Mouse (Mus musculus): ENCODE data around the gene Shb. TPM values are rescaled to one million over a fixed set of nuclear protein-coding genes. Genes with fewer than 3 reads are reported as not detected.

Gene Shb
- polyA plus RNA-seq, 1 experiment from 2014 or later: 3.9 TPM

DNA sequence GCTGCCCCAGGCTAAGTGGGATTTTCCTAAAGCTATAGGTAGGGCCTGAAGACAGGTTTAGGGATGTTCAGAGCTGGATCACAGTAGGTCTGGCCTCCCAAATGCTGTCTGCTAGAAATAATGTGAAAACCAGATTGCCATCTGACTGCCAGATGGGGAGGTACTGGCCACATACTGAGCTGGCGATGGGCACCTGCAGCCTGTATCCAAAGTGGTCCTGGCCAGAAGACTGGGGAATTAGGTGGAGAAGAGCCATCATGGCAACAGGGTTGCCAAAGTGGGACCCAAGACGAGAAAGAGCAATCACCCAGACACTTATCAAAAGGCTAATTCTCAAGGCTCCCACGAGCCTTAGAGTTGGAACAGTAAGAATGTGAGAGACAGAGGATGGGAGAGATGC is 6.1 kb downstream of the Shb start:
- WGBS: 87% methylated on average over 3 of the region's 3 CpGs
- no peak overlapping the region for H3K4me2 ChIP-seq (replicated peaks)
- H3K36me3 ChIP-seq: peaks cover 3% of the 10 kb centered on the region; the same call in 1 of the 2 replicates
- H3K4me1 ChIP-seq: peaks cover 53% of the 10 kb centered on the region
- no peaks in the 10 kb centered on the region for H3K9me3 ChIP-seq
- H3K4me3 ChIP-seq: no peak overlapping the region
- H3K27me3 ChIP-seq: no peaks in the 10 kb centered on the region
- ATAC-seq (ENCODE audit: low FRiP score, low read depth): no peak
- no peak overlapping the region for H3K27ac ChIP-seq
- no peak overlapping the region for H3K9ac ChIP-seq

DNA sequence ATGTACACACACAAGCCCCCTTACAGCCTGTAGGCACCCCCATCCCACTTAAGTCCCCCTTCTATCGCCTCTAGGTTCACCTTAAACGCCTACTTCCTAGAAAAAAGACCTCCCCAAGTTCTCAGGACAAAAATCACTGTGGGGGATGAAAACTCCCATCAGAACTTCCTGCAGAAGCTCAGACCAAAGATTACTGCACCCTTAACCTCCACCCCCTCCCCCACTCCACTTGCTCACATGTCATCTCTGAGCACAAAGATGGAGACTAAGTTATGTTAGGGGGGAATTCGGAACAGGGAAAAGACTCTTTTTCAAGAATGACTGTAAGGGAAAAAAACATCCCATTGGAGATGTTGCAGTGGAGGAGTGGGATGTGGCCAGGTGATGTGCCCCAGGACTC is 6.7 kb downstream of the Shb start:
- H3K9ac ChIP-seq: no peak overlapping the region
- H3K27me3 ChIP-seq: no peaks in the 10 kb centered on the region
- no peak overlapping the region for H3K4me3 ChIP-seq
- H3K36me3 ChIP-seq: peaks cover 3% of the 10 kb centered on the region; the same call in 1 of the 2 replicates
- no peak overlapping the region for H3K4me2 ChIP-seq (replicated peaks)
- no peaks in the 10 kb centered on the region for H3K9me3 ChIP-seq
- no peak overlapping the region for H3K27ac ChIP-seq
- ATAC-seq (ENCODE audit: low FRiP score, low read depth): no peak
- peaks cover 54% of the 10 kb centered on the region for H3K4me1 ChIP-seq
- 92% methylated on average over 3 of the region's 3 CpGs for WGBS

DNA sequence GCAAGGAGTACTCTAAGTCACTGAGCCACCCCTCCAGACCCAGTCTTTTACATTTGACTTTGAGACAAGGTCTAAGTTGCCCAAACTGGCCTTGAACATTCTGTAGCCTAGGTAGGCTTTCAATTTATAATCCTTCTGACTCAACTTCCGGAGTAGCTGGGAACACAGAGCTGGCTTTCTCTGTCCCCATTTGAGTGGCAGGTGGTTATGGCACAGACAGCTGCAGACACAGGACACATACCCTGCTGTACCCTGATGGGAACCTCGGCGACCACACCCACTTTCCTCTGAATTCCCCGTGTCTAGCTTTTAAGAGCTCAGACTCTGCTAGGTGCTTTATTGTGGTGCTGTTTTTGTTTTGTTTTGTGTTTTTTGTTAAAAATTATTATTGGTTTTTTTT is 7.7 kb downstream of the Shb start:
- Histone ChIP-seq H3K36me3 (peaks cover 3% of the 10 kb centered on the region; the same call in 1 of the 2 replicates), H3K4me1 (peaks cover 55% of the 10 kb centered on the region), H3K9ac (no peak overlapping the region), H3K4me3 (no peak overlapping the region), H3K4me2 (replicated peaks) (no peak overlapping the region), H3K27me3 (no peaks in the 10 kb centered on the region), H3K27ac (no peak overlapping the region), H3K9me3 (no peaks in the 10 kb centered on the region)
- ATAC-seq (ENCODE audit: low FRiP score, low read depth): no peak
- WGBS: 82% methylated on average over 4 of the region's 4 CpGs

DNA sequence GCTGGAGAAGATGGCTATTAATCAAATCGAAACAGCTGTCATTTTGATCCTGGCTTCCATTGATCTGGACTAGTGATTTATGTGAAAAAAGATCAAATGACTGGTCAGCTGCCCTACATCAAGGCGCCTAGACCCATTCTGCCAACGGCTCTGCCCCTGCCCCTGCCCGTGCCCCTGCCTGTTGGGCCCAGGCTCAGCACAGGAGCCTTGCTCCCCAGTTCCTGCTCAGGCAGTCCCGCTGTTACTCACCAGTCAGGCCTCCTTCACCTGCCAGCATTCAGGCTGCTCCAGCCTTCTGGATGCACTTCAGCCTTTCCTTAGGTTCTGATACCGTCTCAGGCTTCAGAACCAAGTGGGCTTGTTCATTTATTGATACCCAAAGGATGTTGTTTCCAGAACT is 8.9 kb downstream of the Shb start:
- no peak overlapping the region for H3K27ac ChIP-seq
- H3K36me3 ChIP-seq: peaks cover 3% of the 10 kb centered on the region; the same call in 1 of the 2 replicates
- no peak overlapping the region for H3K4me3 ChIP-seq
- ATAC-seq (ENCODE audit: low FRiP score, low read depth): no peak
- 71% methylated on average over 6 of the region's 6 CpGs for WGBS
- no peak overlapping the region for H3K9ac ChIP-seq
- H3K4me1 ChIP-seq: peaks cover 43% of the 10 kb centered on the region
- H3K4me2 ChIP-seq (replicated peaks): no peak overlapping the region
- H3K9me3 ChIP-seq: no peaks in the 10 kb centered on the region
- no peaks in the 10 kb centered on the region for H3K27me3 ChIP-seq

DNA sequence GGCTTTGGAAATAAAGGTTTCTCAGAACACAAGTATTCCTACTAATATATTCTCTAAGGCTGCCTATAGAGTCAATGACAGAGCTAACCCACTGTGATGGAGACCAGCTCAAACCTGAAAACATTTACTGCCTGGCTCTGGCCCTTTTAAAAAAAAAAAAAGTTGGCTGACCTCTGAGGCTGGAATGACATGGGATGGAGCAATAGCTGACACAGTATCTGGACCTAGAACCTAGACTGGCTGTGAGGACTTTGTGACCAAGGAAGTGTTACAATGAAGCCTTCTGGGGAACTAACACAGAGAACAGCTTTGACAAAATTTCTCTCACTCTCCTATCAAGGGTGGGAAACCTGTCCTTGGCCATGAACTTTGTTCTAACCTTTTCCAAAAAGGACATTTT is 9.3 kb downstream of the Shb start:
- H3K4me1 ChIP-seq: peaks cover 42% of the 10 kb centered on the region
- no peak overlapping the region for H3K4me3 ChIP-seq
- H3K36me3 ChIP-seq: peaks cover 3% of the 10 kb centered on the region; the same call in 1 of the 2 replicates
- no peaks in the 10 kb centered on the region for H3K9me3 ChIP-seq
- no peak overlapping the region for H3K27ac ChIP-seq
- no peak for ATAC-seq (ENCODE audit: low FRiP score, low read depth)
- H3K9ac ChIP-seq: no peak overlapping the region
- no peaks in the 10 kb centered on the region for H3K27me3 ChIP-seq
- no peak overlapping the region for H3K4me2 ChIP-seq (replicated peaks)

DNA sequence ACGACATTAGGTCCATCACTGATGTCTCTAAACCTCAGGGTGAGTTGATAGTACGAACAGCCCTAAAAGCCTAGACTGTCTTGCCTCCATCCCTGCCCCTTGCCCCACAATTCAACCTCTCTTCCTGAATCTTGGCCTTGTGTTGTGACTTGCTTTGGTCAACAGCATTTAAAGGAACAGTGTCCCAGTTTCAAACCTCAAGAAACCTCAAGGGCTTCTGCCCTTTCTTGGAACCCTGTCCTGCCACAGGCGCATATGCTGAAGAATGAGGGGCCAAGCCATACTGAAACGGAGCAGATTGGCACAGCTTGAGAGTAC is 9.7 kb downstream of the Shb start:
- Histone ChIP-seq H3K9ac (no peak overlapping the region), H3K9me3 (no peaks in the 10 kb centered on the region), H3K27ac (no peak overlapping the region), H3K36me3 (peaks cover 3% of the 10 kb centered on the region; the same call in 1 of the 2 replicates), H3K27me3 (no peaks in the 10 kb centered on the region), H3K4me1 (peaks cover 42% of the 10 kb centered on the region), H3K4me3 (no peak overlapping the region), H3K4me2 (replicated peaks) (no peak overlapping the region)
- no peak for ATAC-seq (ENCODE audit: low FRiP score, low read depth)
- 79% methylated on average over 4 of the region's 4 CpGs for WGBS

DNA sequence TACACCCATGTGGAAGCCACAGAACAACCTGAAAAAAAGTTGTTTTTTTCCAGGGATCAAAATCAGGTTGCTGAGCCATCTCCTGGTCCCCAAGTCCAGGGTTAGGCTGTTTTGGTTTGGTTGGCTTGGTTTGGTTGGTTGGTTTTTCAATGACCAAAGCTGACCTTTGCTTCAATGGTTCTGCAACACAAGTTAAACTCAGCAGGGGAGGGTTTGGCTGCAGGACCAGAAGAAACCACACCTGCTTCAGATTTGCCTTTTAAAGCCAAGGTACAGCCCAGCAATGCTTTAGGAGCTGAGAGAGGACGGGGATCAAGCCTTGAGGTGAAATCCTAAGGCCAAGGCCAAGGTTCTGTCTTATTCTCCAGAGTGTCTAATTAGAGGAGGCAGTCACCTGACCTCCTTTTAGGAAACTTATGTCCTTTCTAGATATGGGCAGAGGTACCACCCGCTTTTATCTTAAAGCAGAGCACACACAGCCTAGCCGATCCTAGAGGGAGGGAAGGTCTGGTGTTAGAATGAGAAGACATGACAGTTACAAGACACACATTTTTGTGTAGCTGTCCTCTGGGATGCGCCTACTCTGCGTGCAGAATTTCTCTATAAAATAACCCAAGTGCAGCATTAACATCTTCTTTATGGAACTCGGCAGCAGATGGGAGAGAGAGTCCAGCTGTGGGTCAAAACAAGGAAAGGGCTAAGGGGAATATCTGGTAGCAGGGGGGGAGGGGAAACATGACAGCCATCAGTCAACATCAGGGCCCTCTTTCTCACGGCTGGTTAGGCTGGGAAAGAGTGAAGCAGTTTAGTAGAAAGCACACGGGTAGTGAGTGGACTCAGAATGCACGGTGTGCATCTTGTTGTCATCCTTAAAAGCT is 10.3 kb downstream of the Shb start:
- no peaks in the 10 kb centered on the region for H3K27me3 ChIP-seq
- H3K36me3 ChIP-seq: peaks cover 3% of the 10 kb centered on the region; the same call in 1 of the 2 replicates
- no peak overlapping the region for H3K9ac ChIP-seq
- no peak overlapping the region for H3K4me2 ChIP-seq (replicated peaks)
- WGBS: 59% methylated on average over 9 of the region's 9 CpGs
- H3K4me3 ChIP-seq: no peak overlapping the region
- H3K4me1 ChIP-seq: peaks cover 42% of the 10 kb centered on the region
- H3K27ac ChIP-seq: no peak overlapping the region
- no peaks in the 10 kb centered on the region for H3K9me3 ChIP-seq
- ATAC-seq (ENCODE audit: low FRiP score, low read depth): no peak

DNA sequence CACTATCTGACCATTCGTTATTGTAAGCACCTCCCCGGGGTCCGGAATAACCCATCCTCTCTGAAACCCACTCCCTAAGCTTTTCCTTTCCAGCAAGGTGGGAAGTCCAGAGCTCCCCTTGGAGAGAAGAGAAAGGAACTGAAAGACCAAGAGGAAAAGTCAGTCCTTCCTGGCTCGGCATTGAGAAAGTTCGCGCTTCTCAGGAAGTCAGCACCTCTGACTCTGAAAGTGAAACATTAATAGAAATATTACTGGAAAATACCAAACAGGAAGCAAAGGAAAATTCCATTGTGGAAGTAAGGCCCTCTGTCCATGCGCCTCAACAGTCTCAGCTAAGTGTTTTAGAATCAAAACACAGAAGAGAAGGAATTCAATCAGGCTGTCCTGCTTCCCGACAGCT is 11.9 kb downstream of the Shb start:
- H3K27ac ChIP-seq: no peak overlapping the region
- peaks cover 3% of the 10 kb centered on the region; the same call in 1 of the 2 replicates for H3K36me3 ChIP-seq
- 74% methylated on average over 8 of the region's 8 CpGs for WGBS
- ATAC-seq (ENCODE audit: low FRiP score, low read depth): no peak
- no peak overlapping the region for H3K9ac ChIP-seq
- H3K4me3 ChIP-seq: no peak overlapping the region
- no peaks in the 10 kb centered on the region for H3K27me3 ChIP-seq
- H3K4me2 ChIP-seq (replicated peaks): no peak overlapping the region
- H3K9me3 ChIP-seq: no peaks in the 10 kb centered on the region
- peaks cover 37% of the 10 kb centered on the region for H3K4me1 ChIP-seq

DNA sequence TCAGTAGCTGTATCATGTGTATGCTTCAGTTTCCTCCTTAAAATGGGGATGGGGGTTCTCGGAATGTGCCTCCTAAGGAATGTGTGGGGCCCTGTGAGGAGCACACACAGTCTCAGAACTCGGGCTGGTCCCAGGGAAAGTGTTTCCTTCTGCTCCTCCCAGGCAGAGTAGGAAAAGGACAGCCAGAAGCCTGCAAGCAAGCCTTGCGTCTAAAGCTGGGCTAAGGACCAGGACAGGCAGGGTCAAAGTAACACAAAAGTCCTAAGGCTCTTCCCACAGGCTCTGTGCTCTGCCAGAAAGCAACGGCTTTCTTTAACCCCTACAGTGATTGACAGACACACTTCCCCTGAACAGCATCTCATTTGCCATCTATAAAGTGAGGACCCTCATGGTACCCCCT is 14.9 kb downstream of the Shb start:
- ATAC-seq (ENCODE audit: low FRiP score, low read depth): no peak
- Histone ChIP-seq H3K9me3 (no peaks in the 10 kb centered on the region), H3K9ac (no peak overlapping the region), H3K27me3 (no peaks in the 10 kb centered on the region), H3K4me2 (replicated peaks) (no peak overlapping the region), H3K4me3 (no peak overlapping the region), H3K27ac (no peak overlapping the region), H3K4me1 (peaks cover 64% of the 10 kb centered on the region), H3K36me3 (no peaks in the 10 kb centered on the region)
- WGBS: 34% methylated on average over 4 of the region's 4 CpGs

DNA sequence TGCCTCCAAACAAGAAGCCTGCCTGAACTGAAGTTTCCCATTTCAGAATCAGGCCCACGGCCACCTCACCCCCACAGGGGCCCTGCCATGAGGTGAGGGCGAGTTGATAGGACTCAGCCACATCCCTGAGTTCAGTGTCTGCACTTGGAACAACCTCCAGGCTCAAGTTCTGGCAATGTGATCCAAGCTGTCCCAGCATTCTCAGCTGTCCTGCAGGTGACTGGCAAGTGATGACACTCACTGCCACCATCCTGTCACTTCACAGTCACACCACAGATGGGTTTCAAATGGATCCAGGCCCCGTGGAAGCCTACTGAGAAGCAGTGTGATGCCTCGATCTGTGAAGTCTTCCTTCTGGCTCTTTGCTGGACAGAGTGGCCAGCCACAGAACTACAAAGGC is 16.4 kb downstream of the Shb start:
- Histone ChIP-seq H3K9me3 (no peaks in the 10 kb centered on the region), H3K4me3 (no peak overlapping the region), H3K27ac (no peak overlapping the region), H3K27me3 (no peaks in the 10 kb centered on the region), H3K36me3 (no peaks in the 10 kb centered on the region), H3K9ac (no peak overlapping the region), H3K4me1 (peaks cover 61% of the 10 kb centered on the region), H3K4me2 (replicated peaks) (no peak overlapping the region)
- WGBS: 50% methylated on average over 4 of the region's 4 CpGs
- no peak for ATAC-seq (ENCODE audit: low FRiP score, low read depth)

DNA sequence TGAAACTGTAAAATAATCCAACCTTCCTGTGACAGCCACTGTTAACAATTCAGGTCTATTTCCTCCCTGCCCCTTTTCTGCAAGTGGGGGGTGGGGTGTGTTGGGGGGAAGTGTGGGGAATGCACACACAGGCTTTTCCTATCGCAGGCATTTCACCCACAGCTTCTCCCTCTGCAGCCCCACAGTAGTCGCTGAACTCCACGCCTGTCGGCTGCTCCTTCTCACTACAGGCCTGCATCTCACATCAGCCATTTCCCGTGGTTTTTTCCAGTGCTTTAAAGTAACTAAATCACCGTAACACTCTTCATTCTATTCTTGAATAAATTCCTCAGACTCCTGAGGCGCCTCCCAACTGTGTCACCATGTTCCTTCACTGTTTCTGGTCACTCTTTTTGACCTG is 17.9 kb downstream of the Shb start:
- Histone ChIP-seq H3K27me3 (no peaks in the 10 kb centered on the region), H3K4me3 (no peak overlapping the region), H3K4me1 (peaks cover 68% of the 10 kb centered on the region), H3K27ac (no peak overlapping the region; the same call in 1 of the 2 replicates), H3K9ac (no peak overlapping the region), H3K36me3 (no peaks in the 10 kb centered on the region), H3K9me3 (no peaks in the 10 kb centered on the region), H3K4me2 (replicated peaks) (peak overlapping the region; percentile 38)
- WGBS: 20% methylated on average over 7 of the region's 7 CpGs
- ATAC-seq (ENCODE audit: low FRiP score, low read depth): no peak

DNA sequence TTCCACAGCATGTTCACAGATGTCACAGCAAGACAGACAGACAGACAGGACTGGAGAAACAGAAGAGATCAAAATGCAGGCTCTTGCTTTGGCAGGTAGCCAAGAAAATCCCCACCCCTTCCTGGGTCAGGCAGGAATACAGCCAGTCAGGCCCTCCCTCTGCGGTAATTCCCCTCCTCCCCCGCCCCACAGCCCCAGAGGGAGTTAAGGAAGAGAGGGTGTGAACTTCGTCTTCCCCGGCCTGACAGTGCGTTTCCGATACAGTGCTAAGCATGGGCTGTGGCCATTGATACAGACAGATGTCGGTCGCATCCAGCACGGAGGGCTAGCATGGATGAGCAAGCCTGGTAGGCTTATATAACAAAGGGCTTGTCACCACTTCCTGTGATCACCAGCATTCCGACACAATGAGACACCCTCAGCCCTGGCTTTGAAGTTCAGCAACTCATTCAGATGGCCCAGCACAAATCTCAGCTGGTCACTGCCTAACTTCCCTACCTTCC is 18.4 kb downstream of the Shb start:
- WGBS: 7% methylated on average over 10 of the region's 10 CpGs
- H3K27ac ChIP-seq: peak overlapping the region; percentile 55

More for the DNA sequence above, 18.4 kb downstream of the Shb start:
- Histone ChIP-seq H3K4me2 (replicated peaks) (peak overlapping the region; percentile 38), H3K9me3 (no peaks in the 10 kb centered on the region), H3K4me3 (no peak overlapping the region), H3K4me1 (peaks cover 73% of the 10 kb centered on the region), H3K9ac (peak overlapping the region; percentile 31; the same call in 1 of the 2 replicates), H3K36me3 (no peaks in the 10 kb centered on the region), H3K27me3 (no peaks in the 10 kb centered on the region)
- ATAC-seq (ENCODE audit: low FRiP score, low read depth): 0 out of 2 replicates have a peak, but pooled peaks have one; percentile 33

Measured in limb, embryonic 13.5 days (tissue).